Mouse (Mus musculus) cortical plate, adult 2 months (tissue): ENCODE measurements at regions not wholly inside any gene's neighbourhood (a gene's known extent, or its start where the extent isn't known, plus 50 kb on each side); places are given as distances from the start of the nearest gene placed in this dataset.

Experiments
- CTCF ChIP-seq: fragments of 200-500 bp; IDR thresholded peaks from 2 replicates; pipeline ENCODE4 v1.5.1; 2011; ENCODE audit warnings: mild to moderate bottlenecking, control low read depth, low read length; ENCODE audit not compliant: insufficient read depth; ENCODE audit errors: extremely low read depth
- POLR2A ChIP-seq: fragments of 200-500 bp; IDR thresholded peaks from 2 replicates; pipeline ENCODE4 v1.6.1; 2011; ENCODE audit warnings: mild to moderate bottlenecking, low read length, control low read depth; ENCODE audit not compliant: insufficient read depth; ENCODE audit errors: extremely low read depth

DNA sequence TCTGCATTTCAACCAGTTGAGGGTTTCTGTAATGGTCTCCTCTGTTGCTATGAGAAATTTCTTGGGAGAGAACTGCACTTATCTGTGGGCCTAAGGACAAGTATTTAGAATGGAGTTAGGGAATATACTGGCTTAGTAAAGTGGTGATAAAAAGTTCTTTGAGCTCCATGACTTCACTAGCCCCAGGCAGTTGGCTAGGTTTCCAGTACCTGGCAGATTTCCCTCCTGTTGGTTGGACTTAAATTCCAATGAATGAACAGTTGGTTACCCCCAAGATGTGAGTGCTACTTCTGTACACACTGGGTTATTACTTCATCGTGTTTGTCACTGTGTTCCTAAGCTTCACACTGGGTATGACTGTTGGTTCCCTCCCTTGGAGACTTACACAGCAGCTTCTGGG is 207.1 kb downstream of the Eipr1 start:
- TF ChIP-seq CTCF (no peak), POLR2A (no peak)
